Mouse (Mus musculus) mammary gland, adult 2 months (tissue): ENCODE measurements around the gene Rtl6. TPM values are rescaled to one million over a fixed set of nuclear protein-coding genes. Genes with fewer than 3 reads are reported as not detected.

Source experiments
- polyA plus RNA-seq: library from polyadenylated mRNA; depleted of rRNA; stranded (reverse); fragments of >200 nt; gene quantifications from 2 replicates; pipeline ENCODE4 v1.2.3, GENCODE M21; 2012; ENCODE audit warnings: low replicate concordance; rRNA removed

Gene Rtl6
- 7.1 and 8.9 TPM in 2 replicates for polyA plus RNA-seq

DNA sequence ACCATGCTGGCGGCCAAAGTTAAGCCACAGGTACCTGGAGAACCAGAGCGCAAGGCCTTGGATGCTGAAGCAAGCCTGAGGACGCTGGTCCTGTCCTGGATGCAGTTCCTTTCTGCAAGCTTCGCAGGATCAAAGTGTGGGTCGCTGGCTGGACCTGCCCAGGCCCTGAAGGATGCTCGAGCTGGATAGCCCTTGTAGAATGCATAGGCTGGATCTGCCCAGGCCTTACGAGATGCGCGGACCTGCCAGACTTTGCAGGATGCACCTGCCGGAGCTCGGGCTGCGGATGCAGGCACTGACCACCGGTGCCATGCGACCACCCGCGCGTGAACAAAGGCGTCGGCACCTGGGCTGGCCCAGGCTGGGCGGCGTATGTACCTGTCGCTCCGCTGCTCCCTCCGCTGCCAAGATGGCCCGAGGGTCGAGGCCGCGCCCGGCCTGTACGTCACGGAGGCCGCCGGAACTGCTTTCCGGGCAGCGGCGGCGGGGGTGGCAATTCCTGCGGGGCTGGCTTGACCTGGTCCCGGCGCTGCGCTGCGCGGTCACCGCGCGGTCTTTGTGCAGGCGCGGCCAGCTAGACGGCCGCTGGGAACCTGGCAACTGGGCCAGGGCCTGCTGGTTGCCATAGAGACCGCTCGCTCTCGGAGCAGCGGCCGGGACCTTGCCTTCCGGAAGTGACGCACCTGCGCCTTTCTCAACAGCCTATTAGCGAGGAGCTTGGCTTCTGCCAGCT is at the start of gene Rtl6:
Gene Rtl6, minus strand, starts transcription at position 635 of the 733 bp plus-strand sequence.

Other genes starting within 250 kb of the Rtl6 start
- 23.3 and 24.2 TPM in 2 replicates for gene Parvg, start 233.8 kb downstream of the Rtl6 start, polyA plus RNA-seq
- gene Shisal1, start 110.7 kb downstream of the Rtl6 start, polyA plus RNA-seq: 0.43 and 0.53 TPM in 2 replicates
- 39.3 and 65.8 TPM in 2 replicates for gene Prr5, start 111.8 kb upstream of the Rtl6 start, polyA plus RNA-seq
- 3.2 and 5.6 TPM in 2 replicates for gene Arhgap8, start 162.2 kb upstream of the Rtl6 start, polyA plus RNA-seq